Mouse (Mus musculus): ENCODE measurements around the gene Mettl1. TPM values are rescaled to one million over a fixed set of nuclear protein-coding genes. Genes with fewer than 3 reads are reported as not detected.

The Mettl1 gene
- polyA plus RNA-seq (2017; shearing (Covaris generic)), result 10 to 100 TPM; 19.8 to 23.9 TPM

- ATAC-seq, result peak; percentile 34
Measured at GRCm38 (mm10) chr10:127041274-127041766, at the start of gene Mettl1, which contains the start of gene Eef1akmt3. TSS of gene Mettl1 (plus strand) at chr10:127041414. TSS of gene Eef1akmt3 (minus strand) at chr10:127041513.

- ATAC-seq, result no peak
Measured at GRCm38 (mm10) chr10:126991676-126992075, 49.5 kb upstream of the Mettl1 start.

- ATAC-seq, result no peak
Measured at GRCm38 (mm10) chr10:126993621-126994020, 47.6 kb upstream of the Mettl1 start.

- ATAC-seq, result no peak
Measured at GRCm38 (mm10) chr10:126997340-126998113, 43.7 kb upstream of the Mettl1 start.

GRCm38 (mm10) chr10:127000529-127000928 is 40.7 kb upstream of the Mettl1 start, which contains the start of gene Avil:
TSS of gene Avil (plus strand) at chr10:127000709.
- ATAC-seq, result no peak

GRCm38 (mm10) chr10:127001297-127001696 is 39.9 kb upstream of the Mettl1 start:
- no peak for ATAC-seq

- no peak for ATAC-seq
Measured at GRCm38 (mm10) chr10:127002056-127002455, 39.2 kb upstream of the Mettl1 start.

- no peak for ATAC-seq
Measured at GRCm38 (mm10) chr10:127002765-127003164, 38.4 kb upstream of the Mettl1 start.

GRCm38 (mm10) chr10:127003334-127003733 is 37.9 kb upstream of the Mettl1 start:
- no peak for ATAC-seq

GRCm38 (mm10) chr10:127003806-127004205 is 37.4 kb upstream of the Mettl1 start:
- ATAC-seq, result no peak

GRCm38 (mm10) chr10:127016488-127016887 is 24.7 kb upstream of the Mettl1 start:
- ATAC-seq, result no peak

- no peak for ATAC-seq
Measured at GRCm38 (mm10) chr10:127017071-127017470, 24.1 kb upstream of the Mettl1 start.

GRCm38 (mm10) chr10:127018422-127018821 is 22.8 kb upstream of the Mettl1 start:
- no peak for ATAC-seq

- ATAC-seq, result peak; percentile 84
Measured at GRCm38 (mm10) chr10:127030336-127031296, 10.6 kb upstream of the Mettl1 start, which contains the start of gene Tsfm. TSS of gene Tsfm (minus strand) at chr10:127030840.

GRCm38 (mm10) chr10:127033301-127033741 is 7.9 kb upstream of the Mettl1 start:
- ATAC-seq, result no peak

- ATAC-seq, result no peak
Measured at GRCm38 (mm10) chr10:127036273-127036672, 4.9 kb upstream of the Mettl1 start.

- no peak for ATAC-seq
Measured at GRCm38 (mm10) chr10:127037641-127038040, 3.6 kb upstream of the Mettl1 start.

- ATAC-seq, result no peak
Measured at GRCm38 (mm10) chr10:127040569-127041214, 522 bp upstream of the Mettl1 start.

GRCm38 (mm10) chr10:127041774-127042338 is 642 bp downstream of the Mettl1 start:
- peak; percentile 75 for ATAC-seq

GRCm38 (mm10) chr10:127042468-127043115 is 1.4 kb downstream of the Mettl1 start:
- ATAC-seq, result no peak

- ATAC-seq, result no peak
Measured at GRCm38 (mm10) chr10:127043187-127043586, 2.0 kb downstream of the Mettl1 start.
